Mouse (Mus musculus) bone marrow macrophage, adult 2 months (primary cell): ENCODE data around the gene Cpm.

Experiments
- CTCF ChIP-seq: IDR thresholded peaks from 2 replicates; pipeline ENCODE4 v1.5.1; 2012; ENCODE audit warnings: low read depth, mild to moderate bottlenecking, low read length, moderate library complexity
- POLR2A ChIP-seq: IDR thresholded peaks from 2 replicates; pipeline ENCODE4 v1.6.1; 2012; ENCODE audit warnings: mild to moderate bottlenecking, low read depth, low read length, borderline replicate concordance

DNA sequence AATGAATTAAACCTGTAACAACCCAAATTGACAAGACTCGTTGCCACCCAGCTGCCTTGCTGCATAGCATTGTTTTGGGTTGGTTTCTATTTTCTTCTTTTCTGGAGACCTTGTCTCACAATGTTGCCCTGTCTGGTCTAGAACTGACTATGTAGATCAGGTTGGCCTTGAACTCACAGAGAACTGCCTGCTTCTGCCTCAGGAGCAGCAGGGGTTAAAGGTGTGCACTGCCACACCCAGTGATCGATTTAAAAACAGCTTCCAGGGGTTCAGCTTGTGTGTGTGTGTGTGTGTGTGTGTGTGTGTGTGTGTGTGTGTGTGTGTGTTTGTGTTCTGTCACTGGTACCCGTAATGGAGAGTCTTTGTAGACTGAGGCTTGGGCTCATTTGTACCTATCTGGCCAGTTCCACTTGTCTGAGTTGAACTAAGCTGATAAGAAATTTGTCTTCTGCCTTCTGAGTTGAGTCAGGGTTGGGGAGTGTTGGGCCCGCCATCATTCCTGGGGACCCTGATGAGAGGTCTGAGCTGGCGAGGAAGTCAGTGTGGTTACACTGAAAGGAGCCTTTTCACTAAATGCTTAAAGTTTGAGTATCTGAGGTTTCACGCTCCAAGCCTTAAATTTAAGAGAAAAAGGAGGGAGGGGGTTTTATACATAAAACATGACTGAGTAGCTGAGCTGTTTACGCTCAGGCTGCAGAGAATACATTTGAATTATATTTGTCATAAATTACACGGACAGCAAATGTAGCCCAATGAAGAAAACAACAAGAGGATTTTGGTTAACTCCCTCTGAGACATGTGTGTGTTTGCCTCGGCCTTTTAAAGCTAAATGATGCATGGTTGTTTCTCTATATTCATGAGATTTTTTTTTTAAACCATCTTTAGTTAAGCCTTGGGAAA lies 36.3 kb downstream of the Cpm start:
- no peak for TF ChIP-seq CTCF
- TF ChIP-seq POLR2A, result no peak
